Mouse (Mus musculus): ENCODE data around the gene Gtsf1l. TPM values are rescaled to one million over a fixed set of nuclear protein-coding genes. Genes with fewer than 3 reads are reported as not detected.

Gtsf1l gene
- not detected for total RNA-seq (2018; cell fraction: chromatin; rRNA removed)
- total RNA-seq (2018; cell fraction: cytosol; rRNA removed) = not detected
- total RNA-seq (2018; cell fraction: nucleus; rRNA removed) = not detected
- not detected in 3 replicates for polyA plus RNA-seq (2018)

DNA sequence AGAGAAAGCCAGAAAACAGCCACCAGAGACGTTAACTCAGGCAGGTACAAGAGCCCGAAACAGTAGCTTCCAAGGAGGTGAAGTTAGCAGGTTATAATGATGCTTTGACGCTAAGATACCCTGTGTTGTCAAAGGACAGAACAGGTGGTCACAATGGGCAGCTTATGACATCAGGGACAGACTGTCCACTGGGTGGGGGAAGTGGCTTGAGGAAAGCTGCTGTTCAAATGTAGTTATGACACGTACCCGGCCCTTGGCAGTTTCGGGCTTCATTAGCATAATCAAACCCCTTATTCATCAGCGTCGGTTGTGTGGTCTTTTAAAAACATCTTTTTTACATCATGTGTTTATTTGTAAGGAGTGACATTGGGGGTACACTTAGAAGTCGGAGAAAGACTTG, at the start of gene Gtsf1l:
Gene Gtsf1l, minus strand, starts transcription at position 128 of the 400 bp plus-strand sequence.
- no peaks in the 10 kb centered on the region for H3K79me2 ChIP-seq (ENCODE audit: inconsistent target)
- no peak within 1 kb of the TSS for H3K4me3 ChIP-seq (ENCODE audit: inconsistent target)
- H3K27ac ChIP-seq = no peak within 1 kb of the TSS
- WGBS (ENCODE audit: missing documents) = 87% methylated on average over 8 of the region's 9 CpGs
- H3K36me3 ChIP-seq (ENCODE audit: inconsistent target) = no peaks in the 10 kb centered on the region

GRCm38 (mm10) chr2:163136996-163137395, 49.3 kb upstream of the Gtsf1l start:
- Histone ChIP-seq H3K27ac (no peak overlapping the region), H3K4me3 (ENCODE audit: inconsistent target) (no peak overlapping the region), H3K36me3 (ENCODE audit: inconsistent target) (no peaks in the 10 kb centered on the region), H3K79me2 (ENCODE audit: inconsistent target) (no peaks in the 10 kb centered on the region)

DNA sequence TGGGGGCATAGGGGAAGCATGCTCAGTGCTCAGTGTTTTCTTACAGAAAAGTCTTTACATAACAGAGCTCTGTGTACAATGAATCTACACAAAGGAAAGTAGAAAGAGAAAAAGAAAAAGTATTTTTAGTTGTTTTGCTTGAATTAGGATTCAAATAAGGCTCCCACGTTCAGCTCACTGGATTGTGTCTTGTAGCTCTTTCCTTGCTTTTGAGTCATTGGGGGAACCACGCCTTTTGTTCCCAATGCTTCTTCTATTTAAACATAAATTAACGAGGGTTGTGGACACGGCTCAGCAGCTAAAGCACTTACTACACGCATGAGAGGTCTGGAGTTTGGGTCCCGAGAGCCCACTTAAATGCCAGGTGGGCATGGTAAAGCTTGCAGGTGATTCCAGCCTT, 48.3 kb upstream of the Gtsf1l start:
- no peak overlapping the region for H3K4me3 ChIP-seq (ENCODE audit: inconsistent target)
- no peak overlapping the region for H3K27ac ChIP-seq
- H3K79me2 ChIP-seq (ENCODE audit: inconsistent target) = no peaks in the 10 kb centered on the region
- 92% methylated on average over 6 of the region's 6 CpGs for WGBS (ENCODE audit: missing documents)
- no peaks in the 10 kb centered on the region for H3K36me3 ChIP-seq (ENCODE audit: inconsistent target)

- H3K36me3 ChIP-seq (ENCODE audit: inconsistent target) = no peaks in the 10 kb centered on the region
- WGBS (ENCODE audit: missing documents) = 88% methylated on average over 5 of the region's 5 CpGs
- H3K79me2 ChIP-seq (ENCODE audit: inconsistent target) = no peaks in the 10 kb centered on the region
- H3K4me3 ChIP-seq (ENCODE audit: inconsistent target) = no peak overlapping the region
- no peak overlapping the region for H3K27ac ChIP-seq
These were observed 44.7 kb upstream of the Gtsf1l start for GRCm38 (mm10) chr2:163132314-163132713.

- no peak overlapping the region for H3K27ac ChIP-seq
- H3K79me2 ChIP-seq (ENCODE audit: inconsistent target) = no peaks in the 10 kb centered on the region
- WGBS (ENCODE audit: missing documents) = 80% methylated on average over 5 of the region's 5 CpGs
- H3K4me3 ChIP-seq (ENCODE audit: inconsistent target) = no peak overlapping the region
- H3K36me3 ChIP-seq (ENCODE audit: inconsistent target) = no peaks in the 10 kb centered on the region
These were observed 43.2 kb upstream of the Gtsf1l start for GRCm38 (mm10) chr2:163130837-163131236.

DNA sequence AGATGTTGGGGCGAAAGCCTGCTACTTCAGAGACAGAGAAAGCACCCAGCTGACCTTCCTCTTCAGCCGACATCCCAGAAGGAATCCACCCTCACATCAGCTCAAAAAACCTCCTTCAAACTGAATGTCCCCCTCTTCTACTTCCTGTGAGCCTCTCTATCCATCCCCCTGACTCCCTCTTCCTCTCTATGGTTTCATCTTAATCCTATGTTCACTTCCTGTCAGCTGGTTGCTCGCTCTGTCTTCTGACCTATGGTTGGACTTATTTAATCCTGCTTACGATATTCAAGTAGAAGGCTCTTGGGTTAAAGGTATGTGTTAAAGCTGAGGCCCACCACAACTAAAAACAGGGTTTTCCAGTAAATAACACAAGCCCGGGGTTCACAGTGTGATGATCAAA, 35.8 kb upstream of the Gtsf1l start:
- Histone ChIP-seq H3K27ac (no peak overlapping the region), H3K36me3 (ENCODE audit: inconsistent target) (no peaks in the 10 kb centered on the region), H3K4me3 (ENCODE audit: inconsistent target) (no peak overlapping the region), H3K79me2 (ENCODE audit: inconsistent target) (no peaks in the 10 kb centered on the region)
- 84% methylated on average over 5 of the region's 5 CpGs for whole genome bisulfite sequencing (ENCODE audit: missing documents)

- Histone ChIP-seq H3K4me3 (ENCODE audit: inconsistent target) (no peak overlapping the region), H3K36me3 (ENCODE audit: inconsistent target) (no peaks in the 10 kb centered on the region), H3K79me2 (ENCODE audit: inconsistent target) (no peaks in the 10 kb centered on the region), H3K27ac (no peak overlapping the region)
- 20% methylated on average over 9 of the region's 9 CpGs for WGBS (ENCODE audit: missing documents)
These were observed 34.7 kb upstream of the Gtsf1l start for GRCm38 (mm10) chr2:163122319-163122718.

DNA sequence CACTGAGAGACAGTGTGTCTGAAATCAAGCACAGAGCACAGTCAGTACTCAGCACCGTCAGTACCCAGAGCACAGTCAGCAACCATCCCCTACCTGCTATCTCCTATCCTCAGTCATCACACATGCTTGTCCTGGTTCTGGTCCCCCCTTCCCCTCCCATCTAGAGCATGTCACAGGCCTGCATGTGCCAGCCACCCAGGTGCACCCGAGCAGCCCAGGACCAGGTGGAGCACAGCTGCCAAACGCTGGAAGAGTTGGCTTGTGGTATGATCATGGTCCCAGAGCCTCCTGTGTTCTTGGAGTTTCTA, 33.7 kb upstream of the Gtsf1l start:
- H3K4me3 ChIP-seq (ENCODE audit: inconsistent target) = no peak overlapping the region
- no peak overlapping the region for H3K27ac ChIP-seq
- H3K79me2 ChIP-seq (ENCODE audit: inconsistent target) = no peaks in the 10 kb centered on the region
- no peaks in the 10 kb centered on the region for H3K36me3 ChIP-seq (ENCODE audit: inconsistent target)
- WGBS (ENCODE audit: missing documents) = 71% methylated on average over 3 of the region's 3 CpGs

DNA sequence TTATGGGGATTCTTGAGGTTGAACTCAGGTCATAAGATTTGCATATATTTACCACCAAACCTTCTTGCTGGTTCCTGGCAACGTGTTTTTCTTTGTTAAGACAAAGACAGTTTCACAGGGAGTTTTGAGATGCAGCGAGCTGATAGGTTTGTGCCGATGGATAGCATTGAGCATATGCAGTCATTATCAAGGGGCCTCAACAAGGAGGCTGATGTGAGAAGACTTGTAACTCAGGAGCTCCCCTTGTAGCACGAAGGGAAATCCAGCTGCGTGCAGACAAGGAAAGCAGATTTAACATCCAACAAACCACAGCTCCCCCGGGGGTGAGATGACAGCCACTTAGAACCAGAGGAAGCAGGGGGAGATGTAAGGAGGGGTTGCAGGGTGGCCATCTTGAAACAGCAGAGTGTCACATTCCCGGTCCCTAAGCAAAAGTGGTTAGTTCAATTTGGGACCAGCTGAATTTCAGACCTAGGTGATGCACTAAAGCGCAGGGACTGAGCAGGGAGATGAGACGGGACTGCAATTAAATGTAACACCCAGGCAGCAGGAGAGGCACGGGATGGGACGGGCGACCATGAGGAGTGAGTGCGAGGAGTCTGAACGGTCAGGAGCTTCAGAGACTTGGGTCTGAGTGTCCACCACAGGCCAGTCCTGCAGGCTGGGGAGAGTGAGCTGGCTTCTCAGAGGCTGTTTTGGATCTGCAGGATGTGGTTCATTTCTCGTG, 33.1 kb upstream of the Gtsf1l start:
- Histone ChIP-seq H3K36me3 (ENCODE audit: inconsistent target) (no peaks in the 10 kb centered on the region), H3K27ac (no peak overlapping the region), H3K4me3 (ENCODE audit: inconsistent target) (no peak overlapping the region), H3K79me2 (ENCODE audit: inconsistent target) (no peaks in the 10 kb centered on the region)
- 57% methylated on average over 15 of the region's 15 CpGs for WGBS (ENCODE audit: missing documents)

DNA sequence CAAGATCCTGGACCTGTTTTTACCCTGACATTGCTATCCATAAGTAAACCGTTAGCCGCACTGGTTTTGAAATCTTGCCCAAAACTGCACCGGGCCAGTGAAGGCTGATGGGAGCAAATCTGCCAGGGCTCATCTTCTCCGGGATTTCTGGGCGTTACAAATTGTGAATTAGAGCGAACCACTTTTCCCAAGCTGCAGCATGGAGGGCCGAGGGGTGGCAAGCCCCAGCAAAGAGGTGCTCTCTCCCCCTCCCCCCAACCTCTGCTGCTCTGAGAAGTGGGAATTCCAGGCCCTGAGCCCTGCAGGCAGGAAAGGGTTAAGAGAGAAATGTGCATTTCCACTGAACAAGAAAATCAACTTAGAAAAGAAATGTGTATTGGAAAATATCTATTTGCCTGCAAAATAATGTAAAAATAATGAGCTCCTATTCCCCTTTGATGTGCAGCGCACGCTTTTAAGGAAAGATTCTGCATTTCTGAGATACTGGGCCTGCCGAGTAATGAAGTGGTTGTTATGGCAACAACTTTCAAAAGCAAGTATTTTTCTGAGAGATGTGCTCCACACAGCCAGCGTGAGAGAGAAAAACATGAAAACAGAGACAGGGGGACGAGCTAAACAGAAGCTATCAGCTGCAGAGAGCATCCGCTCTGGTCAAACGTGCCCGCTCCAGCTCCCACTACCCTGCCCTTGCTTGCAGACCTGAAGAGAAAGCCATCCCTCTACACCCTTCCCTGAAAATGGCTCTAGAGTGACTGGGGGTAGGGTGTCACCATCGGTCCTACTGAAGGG, 24.0 kb upstream of the Gtsf1l start:
- Histone ChIP-seq H3K27ac (no peak overlapping the region), H3K36me3 (ENCODE audit: inconsistent target) (no peaks in the 10 kb centered on the region), H3K79me2 (ENCODE audit: inconsistent target) (no peaks in the 10 kb centered on the region), H3K4me3 (ENCODE audit: inconsistent target) (no peak overlapping the region)
- WGBS (ENCODE audit: missing documents) = 83% methylated on average over 16 of the region's 16 CpGs

- Histone ChIP-seq H3K79me2 (ENCODE audit: inconsistent target) (no peaks in the 10 kb centered on the region), H3K4me3 (ENCODE audit: inconsistent target) (no peak overlapping the region), H3K36me3 (ENCODE audit: inconsistent target) (no peaks in the 10 kb centered on the region), H3K27ac (no peak overlapping the region)
- WGBS (ENCODE audit: missing documents) = 100% methylated on average over 1 of the region's 1 CpGs
These were observed 23.1 kb upstream of the Gtsf1l start for GRCm38 (mm10) chr2:163110706-163111105.

GRCm38 (mm10) chr2:163108385-163108784, 20.7 kb upstream of the Gtsf1l start:
- no peaks in the 10 kb centered on the region for H3K36me3 ChIP-seq (ENCODE audit: inconsistent target)
- no peak overlapping the region for H3K4me3 ChIP-seq (ENCODE audit: inconsistent target)
- no peaks in the 10 kb centered on the region for H3K79me2 ChIP-seq (ENCODE audit: inconsistent target)
- 92% methylated on average over 9 of the region's 9 CpGs for WGBS (ENCODE audit: missing documents)
- no peak overlapping the region for H3K27ac ChIP-seq

DNA sequence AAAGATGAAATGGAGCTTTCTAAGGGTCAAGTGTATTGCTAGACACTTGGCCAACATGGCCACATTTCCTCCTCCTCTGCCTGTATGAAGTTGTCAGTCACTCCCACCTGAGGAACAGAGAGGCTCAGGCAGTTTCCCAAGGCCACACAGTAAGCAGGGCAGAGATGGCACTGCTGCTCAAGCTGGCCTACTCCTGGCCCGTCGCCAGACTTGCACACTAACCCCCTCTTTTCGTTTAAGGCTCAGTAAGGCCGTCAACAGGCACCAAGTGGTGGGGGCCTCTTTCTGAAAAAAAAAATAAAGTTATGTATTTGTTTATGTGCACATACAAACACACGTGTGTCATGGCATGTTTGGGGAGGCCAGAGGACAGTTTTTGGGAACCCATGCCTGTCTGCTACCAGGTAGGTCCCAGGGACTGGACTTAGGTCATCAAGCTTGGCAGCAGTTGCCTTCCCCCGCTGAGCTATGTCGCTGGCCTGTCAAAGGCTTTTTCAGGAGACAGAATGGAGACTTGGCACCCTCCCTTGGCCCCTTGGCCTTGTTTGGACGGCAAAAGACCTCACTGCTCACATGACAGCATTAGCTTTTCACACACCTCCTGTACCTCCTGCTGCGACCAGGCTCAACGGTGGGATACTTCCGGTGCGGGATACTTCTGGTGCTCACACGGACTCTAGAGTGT, 16.6 kb upstream of the Gtsf1l start:
- no peaks in the 10 kb centered on the region for H3K36me3 ChIP-seq (ENCODE audit: inconsistent target)
- no peak overlapping the region for H3K4me3 ChIP-seq (ENCODE audit: inconsistent target)
- WGBS (ENCODE audit: missing documents) = 87% methylated on average over 13 of the region's 13 CpGs
- H3K79me2 ChIP-seq (ENCODE audit: inconsistent target) = no peaks in the 10 kb centered on the region
- H3K27ac ChIP-seq = no peak overlapping the region

DNA sequence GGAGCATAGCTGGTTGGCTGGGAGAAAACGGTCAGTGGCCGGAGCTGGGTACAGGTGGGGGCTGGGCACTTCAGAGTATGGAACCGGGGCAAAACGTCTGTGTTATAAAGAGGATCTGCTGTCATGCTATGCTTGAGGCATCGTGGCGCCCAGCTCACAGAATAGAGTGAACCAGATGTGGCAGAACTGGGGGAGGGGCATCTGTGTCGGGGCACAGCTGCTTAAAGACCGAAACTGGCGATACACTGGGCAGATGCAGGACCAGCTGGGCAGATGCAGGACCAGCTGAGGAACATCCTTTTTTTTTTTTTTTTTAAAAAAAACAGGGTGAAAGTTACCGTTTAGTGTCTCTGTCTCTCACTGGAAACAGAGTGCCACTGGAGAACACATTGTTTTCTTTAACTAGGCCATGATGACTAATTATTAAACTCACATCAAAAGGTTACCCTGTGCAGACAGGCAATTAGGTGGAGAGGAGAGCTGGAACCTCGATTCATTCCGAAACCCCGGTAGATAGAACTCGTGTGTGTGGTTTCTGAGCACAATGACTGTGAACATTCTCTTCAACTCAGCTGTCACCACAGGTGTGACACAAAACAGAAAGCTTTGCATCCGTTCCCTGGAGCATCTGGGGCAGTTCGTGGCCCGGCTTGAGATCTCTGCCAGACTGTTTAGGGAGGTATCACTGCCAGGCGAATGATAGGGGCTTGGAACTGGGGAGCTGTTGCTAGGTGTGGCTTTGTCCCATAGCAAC, 15.4 kb upstream of the Gtsf1l start:
- Histone ChIP-seq H3K36me3 (ENCODE audit: inconsistent target) (no peaks in the 10 kb centered on the region), H3K27ac (no peak overlapping the region), H3K4me3 (ENCODE audit: inconsistent target) (no peak overlapping the region), H3K79me2 (ENCODE audit: inconsistent target) (no peaks in the 10 kb centered on the region)
- WGBS (ENCODE audit: missing documents) = 90% methylated on average over 16 of the region's 18 CpGs
